Mouse (Mus musculus): ENCODE results near the gene Vat1.

- TF ChIP-seq POLR2AphosphoS2 (IDR thresholded peaks at IDR 0.05; ENCODE audit: insufficient read length, low read depth) (peak; percentile 69), MYOD1 (IDR thresholded peaks at IDR 0.05; ENCODE audit: control insufficient read depth in 1 of 3, insufficient read length in 2 of 3, low read depth in 2 of 3) (no peak), MAX (IDR thresholded peaks at IDR 0.05; ENCODE audit: low read depth) (no peak), POLR2A (IDR thresholded peaks at IDR 0.05; ENCODE audit: insufficient read length, low read depth) (peak; percentile 79), E2F4 (IDR thresholded peaks at IDR 0.05; ENCODE audit: insufficient read depth) (no peak), USF1 (IDR thresholded peaks at IDR 0.05; ENCODE audit: low read depth) (no peak), TCF3 (IDR thresholded peaks at IDR 0.05; ENCODE audit: insufficient read length, low read depth) (no peak), CEBPB (IDR thresholded peaks at IDR 0.05; ENCODE audit: insufficient read depth, poor library complexity, severe bottlenecking) (no peak), TCF12 (IDR thresholded peaks at IDR 0.05; ENCODE audit: insufficient read depth, poor library complexity, severe bottlenecking) (no peak)
These were observed 40.9 kb downstream of the Vat1 start, which contains the start of the genes Rundc1 and Ptges3l for GRCm38 (mm10) chr11:101424925-101425813.

All from myocyte (in vitro differentiated cells).